ENCODE assay signal across 10 mouse cellular contexts in genomic region chr15:97276660-97277153, GRCm38 (mm10). TPM values are rescaled to one million over a fixed set of nuclear protein-coding genes. Genes with fewer than 3 reads are reported as not detected.
DNase-seq lines count a peak whose midpoint lies in the region; ATAC-seq lines count a peak whose summit lies in the region.
"Had no signal": no experiment of that assay in that cellular context is flagged by ENCODE, and none has a peak within 500 bp of the region (broad histone marks: within the 10 kb centered on the region; RNA-seq: fewer than 3 reads in every experiment).

No protein-coding gene starts in this region.

- H3K9ac ChIP-seq in liver, embryonic 16.5 days (ENCODE audit: low read depth, low read length), result no peak overlapping the region
- no peak overlapping the region for H3K9ac ChIP-seq in liver, embryonic 11.5 days (ENCODE audit: low read depth, low read length)
- no peak overlapping the region for H3K9ac ChIP-seq in embryonic facial prominence, embryonic 12.5 days
- H3K9ac ChIP-seq in intestine, embryonic 14.5 days (ENCODE audit: low read length), result no peak overlapping the region

- no peaks in the 10 kb centered on the region for H3K27me3 ChIP-seq in liver, embryonic 16.5 days (ENCODE audit: control insufficient read depth, insufficient read depth, low read depth, low read length)
- H3K27me3 ChIP-seq in liver, embryonic 11.5 days (replicated peaks; ENCODE audit: control insufficient read depth, insufficient read depth, low read length), result no peaks in the 10 kb centered on the region
- no peaks in the 10 kb centered on the region for H3K27me3 ChIP-seq in embryonic facial prominence, embryonic 12.5 days
- no peaks in the 10 kb centered on the region for H3K27me3 ChIP-seq in intestine, embryonic 14.5 days (replicated peaks; ENCODE audit: control insufficient read depth, insufficient read depth, low read length)

- 0 out of 2 replicates have a peak, but pooled peaks have one; percentile 16 for ATAC-seq in liver, embryonic 16.5 days (ENCODE audit: low read depth)
- ATAC-seq in liver, embryonic 11.5 days (replicated peaks; ENCODE audit: low FRiP score), result no peak
- ATAC-seq in embryonic facial prominence, embryonic 12.5 days (ENCODE audit: insufficient number of reproducible peaks, insufficient read depth, low FRiP score, low TSS enrichment), result 0 out of 2 replicates have a peak, but pooled peaks have one; percentile 35
- no peak for ATAC-seq in intestine, embryonic 14.5 days (replicated peaks; ENCODE audit: low FRiP score, low TSS enrichment, low read depth)

- no peak for DNase-seq in liver, embryonic 11.5 days (ENCODE audit: low spot score)
- DNase-seq in intestine, embryonic 14.5 days (ENCODE audit: low spot score), result peak; percentile 49
- DNase-seq in retina, postnatal 1 day, result peak; percentile 80
- no peak for DNase-seq in layer of hippocampus, adult 11-12 months (ENCODE audit: low spot score)
- no peak for DNase-seq in right cerebral cortex, adult 2 months (ENCODE audit: low spot score in 2 of 2)
- DNase-seq: embryo, embryonic 11 days; gastrocnemius, postnatal 25 days; right cerebral cortex, adult 18-20 months had no signal

- no peaks in the 10 kb centered on the region for H3K36me3 ChIP-seq in liver, embryonic 16.5 days (ENCODE audit: control insufficient read depth, insufficient read depth)
- H3K36me3 ChIP-seq in liver, embryonic 11.5 days (ENCODE audit: control insufficient read depth, insufficient read depth, low read length), result no peaks in the 10 kb centered on the region
- no peaks in the 10 kb centered on the region for H3K36me3 ChIP-seq in embryonic facial prominence, embryonic 12.5 days
- H3K36me3 ChIP-seq in intestine, embryonic 14.5 days (ENCODE audit: control insufficient read depth, insufficient read depth, low read length), result no peaks in the 10 kb centered on the region

- H3K4me2 ChIP-seq in liver, embryonic 16.5 days (ENCODE audit: low read depth, low read length), result no peak overlapping the region
- H3K4me2 ChIP-seq in liver, embryonic 11.5 days, result no peak overlapping the region
- H3K4me2 ChIP-seq in embryonic facial prominence, embryonic 12.5 days (replicated peaks), result no peak overlapping the region
- H3K4me2 ChIP-seq in intestine, embryonic 14.5 days (ENCODE audit: low read length), result no peak overlapping the region

- no peaks in the 10 kb centered on the region for H3K9me3 ChIP-seq in liver, embryonic 16.5 days (replicated peaks; ENCODE audit: control insufficient read depth, low read length)
- no peaks in the 10 kb centered on the region for H3K9me3 ChIP-seq in liver, embryonic 11.5 days (ENCODE audit: control insufficient read depth, low read length)
- no peaks in the 10 kb centered on the region for H3K9me3 ChIP-seq in embryonic facial prominence, embryonic 12.5 days
- H3K9me3 ChIP-seq in intestine, embryonic 14.5 days (ENCODE audit: control insufficient read depth, low read length), result no peaks in the 10 kb centered on the region

- no peak overlapping the region for H3K4me3 ChIP-seq in liver, embryonic 16.5 days (ENCODE audit: low read depth, low read length)
- no peak overlapping the region for H3K4me3 ChIP-seq in liver, embryonic 11.5 days (ENCODE audit: low read depth, low read length)
- H3K4me3 ChIP-seq in embryonic facial prominence, embryonic 12.5 days, result no peak overlapping the region
- no peak overlapping the region for H3K4me3 ChIP-seq in intestine, embryonic 14.5 days (ENCODE audit: low read depth, low read length)

- no peak overlapping the region for H3K27ac ChIP-seq in liver, embryonic 16.5 days (ENCODE audit: low read length)
- H3K27ac ChIP-seq in liver, embryonic 11.5 days (ENCODE audit: low read depth, low read length), result no peak overlapping the region
- H3K27ac ChIP-seq in embryonic facial prominence, embryonic 12.5 days, result no peak overlapping the region
- no peak overlapping the region for H3K27ac ChIP-seq in intestine, embryonic 14.5 days (ENCODE audit: low read depth)

- WGBS in liver, embryonic 16.5 days (ENCODE audit: insufficient replicate concordance), result 59% methylated on average over 20 of the region's 20 CpGs
- WGBS in liver, embryonic 11.5 days, result 77% methylated on average over 20 of the region's 20 CpGs
- WGBS in embryonic facial prominence, embryonic 12.5 days, result 48% methylated on average over 20 of the region's 20 CpGs
- WGBS in intestine, embryonic 14.5 days, result 51% methylated on average over 20 of the region's 20 CpGs

- H3K4me1 ChIP-seq in liver, embryonic 16.5 days (ENCODE audit: control insufficient read depth, low read depth, low read length), result no peaks in the 10 kb centered on the region; the same call in 1 of the 2 replicates
- no peaks in the 10 kb centered on the region for H3K4me1 ChIP-seq in liver, embryonic 11.5 days (replicated peaks; ENCODE audit: control insufficient read depth, insufficient read depth, low read length)
- peaks cover 13% of the 10 kb centered on the region for H3K4me1 ChIP-seq in embryonic facial prominence, embryonic 12.5 days
- peaks cover 11% of the 10 kb centered on the region for H3K4me1 ChIP-seq in intestine, embryonic 14.5 days (replicated peaks; ENCODE audit: control insufficient read depth, insufficient read depth, low read length)

RNA-seq across cellular contexts. Expression of gene Amigo2, which starts 29.6 kb away (rescaled TPM):
- polyA plus RNA-seq in liver, embryonic 16.5 days (2015; fragmentation: Nextera tagmentation; extraction: Ambion mirVana), result 0.98 and 1.1 TPM in 2 replicates
- 1.9 and 3.2 TPM in 2 replicates for polyA plus RNA-seq in liver, embryonic 11.5 days (2014; fragmentation: Nextera tagmentation; extraction: Ambion mirVana)
- polyA plus RNA-seq in embryonic facial prominence, embryonic 12.5 days (2016; fragmentation: Nextera tagmentation; extraction: Ambion mirVana), result 6.5 and 7.6 TPM in 2 replicates
- polyA plus RNA-seq in intestine, embryonic 14.5 days (2014; fragmentation: Nextera tagmentation; extraction: Ambion mirVana), result 6.8 and 7.5 TPM in 2 replicates

RNA-seq across cellular contexts. Expression of gene Pced1b, which starts 29.8 kb away (rescaled TPM):
- 3.4 and 3.8 TPM in 2 replicates for polyA plus RNA-seq in liver, embryonic 16.5 days (2015; fragmentation: Nextera tagmentation; extraction: Ambion mirVana)
- 6.4 and 8.5 TPM in 2 replicates for polyA plus RNA-seq in liver, embryonic 11.5 days (2014; fragmentation: Nextera tagmentation; extraction: Ambion mirVana)
- 2.9 and 3.1 TPM in 2 replicates for polyA plus RNA-seq in embryonic facial prominence, embryonic 12.5 days (2016; fragmentation: Nextera tagmentation; extraction: Ambion mirVana)
- 4.9 and 5.7 TPM in 2 replicates for polyA plus RNA-seq in intestine, embryonic 14.5 days (2014; fragmentation: Nextera tagmentation; extraction: Ambion mirVana)

Comparison
In these comparisons a context has a peak if more than half of its experiments do, and no peak if none do; other contexts are left out.
1. ATAC-seq: peak in liver, embryonic 16.5 days (single experiment) and embryonic facial prominence, embryonic 12.5 days (single experiment); none in liver, embryonic 11.5 days (single experiment) and intestine, embryonic 14.5 days (single experiment).
2. DNase-seq: peak in intestine, embryonic 14.5 days (single experiment) and retina, postnatal 1 day (single experiment); none in liver, embryonic 11.5 days (single experiment), layer of hippocampus, adult 11-12 months (single experiment) and right cerebral cortex, adult 2 months (0 of 2).